Mouse (Mus musculus): ENCODE measurements around the gene Plce1. TPM values are rescaled to one million over a fixed set of nuclear protein-coding genes. Genes with fewer than 3 reads are reported as not detected.

Gene Plce1
- total and polyA plus RNA-seq, 3 experiments = not detected

DNA sequence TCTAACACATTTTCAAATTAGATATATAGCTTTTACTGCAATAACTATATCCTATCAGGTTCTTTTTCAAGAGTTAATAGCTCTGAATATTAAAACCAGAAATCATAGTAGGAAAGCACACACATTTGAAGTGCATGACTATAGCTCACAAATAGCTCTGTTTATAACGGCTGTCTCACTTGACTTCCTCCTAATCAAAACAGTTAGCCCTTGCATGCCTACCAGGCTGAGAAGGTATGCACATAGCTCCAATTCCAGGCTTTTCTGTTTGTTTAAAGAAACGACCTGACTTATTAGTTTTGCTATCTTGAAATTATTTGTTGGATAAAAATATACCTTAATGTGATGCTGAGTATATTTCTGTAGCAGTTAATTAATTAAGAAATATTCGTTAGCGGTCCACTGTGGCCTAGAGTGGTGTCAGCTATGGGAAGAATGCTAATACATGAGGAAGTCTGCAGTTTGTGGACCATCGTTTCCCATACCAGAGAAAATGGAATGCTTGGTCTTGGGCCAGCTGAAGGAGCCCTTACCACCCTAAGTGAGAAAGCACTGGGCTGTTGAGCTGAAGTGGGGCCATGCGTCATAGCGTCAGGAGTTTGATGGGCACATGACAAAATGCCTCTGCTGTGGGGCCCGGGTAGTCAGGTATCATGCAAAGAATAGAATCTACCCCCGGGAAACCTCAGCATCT, 146.3 kb downstream of the Plce1 start:
- peaks cover 3 to 4% of the 10 kb centered on the region in 2 experiments; a peak in 1 of 4 replicates for H3K27me3 ChIP-seq (ENCODE audit: control insufficient read depth in 1 of 2, insufficient read depth in 2 of 2, low read length in 2 of 2)
- no peaks in the 10 kb centered on the region for H3K4me1 ChIP-seq (ENCODE audit: control insufficient read depth in 1 of 2, insufficient read depth in 2 of 2, low read length in 2 of 2)
- H3K79me2 ChIP-seq (ENCODE audit: control insufficient read depth, insufficient read depth, low read length, poor library complexity) = no peaks in the 10 kb centered on the region
- TF ChIP-seq E2F4 (IDR thresholded peaks at IDR 0.05; ENCODE audit: borderline replicate concordance, low read depth, low read length) = no peak
- no peak for TF ChIP-seq ZMIZ1 (IDR thresholded peaks at IDR 0.05; ENCODE audit: low read depth, low read length)
- no peak for TF ChIP-seq JUND (IDR thresholded peaks at IDR 0.05; ENCODE audit: low read depth, low read length)
- no peak for TF ChIP-seq SMC3 (IDR thresholded peaks at IDR 0.05; ENCODE audit: low read depth, low read length)
- TF ChIP-seq MEF2A (IDR thresholded peaks at IDR 0.05; ENCODE audit: extremely low read depth, insufficient replicate concordance, low read depth, low read length, poor library complexity, severe bottlenecking) = no peak
- no peak for TF ChIP-seq UBTF (IDR thresholded peaks at IDR 0.05; ENCODE audit: borderline replicate concordance, insufficient read depth, low read depth, low read length)
- no peak for TF ChIP-seq NELFE (IDR thresholded peaks at IDR 0.05; ENCODE audit: low read depth, low read length)
- TF ChIP-seq HCFC1 (IDR thresholded peaks at IDR 0.05; ENCODE audit: low read depth, low read length) = no peak
- TF ChIP-seq RCOR1 (IDR thresholded peaks at IDR 0.05; ENCODE audit: low read depth, low read length) = no peak
- no peak for TF ChIP-seq CHD2 (IDR thresholded peaks at IDR 0.05; ENCODE audit: low read length)
- no peak for TF ChIP-seq MAX (IDR thresholded peaks at IDR 0.05; ENCODE audit: low read length)
- no peak for TF ChIP-seq MYC (IDR thresholded peaks at IDR 0.05; ENCODE audit: low read depth, low read length)
- no peak for TF ChIP-seq MAZ (IDR thresholded peaks at IDR 0.05; ENCODE audit: low read depth, low read length)
- TF ChIP-seq ELF1 (IDR thresholded peaks at IDR 0.05; ENCODE audit: low read depth, low read length) = no peak
- no peak for TF ChIP-seq POLR2A (IDR thresholded peaks at IDR 0.05; ENCODE audit: control insufficient read depth in 1 of 2, insufficient read depth in 1 of 2, low read depth in 1 of 2, low read length in 2 of 2, poor library complexity in 1 of 2)
- no peak for DNase-seq (ENCODE audit: low read depth, low spot score)
- H3K27ac ChIP-seq (ENCODE audit: control insufficient read depth, low read depth, low read length) = no peak overlapping the region
- H3K4me3 ChIP-seq (ENCODE audit: control insufficient read depth in 1 of 2, insufficient read depth in 1 of 2, low read depth in 2 of 2, low read length in 2 of 2) = no peak overlapping the region
- H3K9ac ChIP-seq (ENCODE audit: control insufficient read depth, low read depth, low read length, poor library complexity, severe bottlenecking) = no peak overlapping the region
- H3K9me3 ChIP-seq (replicated peaks; ENCODE audit: insufficient read depth, low read length) = no peaks in the 10 kb centered on the region
- H3K36me3 ChIP-seq (ENCODE audit: control insufficient read depth in 1 of 2, insufficient read depth in 2 of 2, low read length in 2 of 2) = no peaks in the 10 kb centered on the region

DNA sequence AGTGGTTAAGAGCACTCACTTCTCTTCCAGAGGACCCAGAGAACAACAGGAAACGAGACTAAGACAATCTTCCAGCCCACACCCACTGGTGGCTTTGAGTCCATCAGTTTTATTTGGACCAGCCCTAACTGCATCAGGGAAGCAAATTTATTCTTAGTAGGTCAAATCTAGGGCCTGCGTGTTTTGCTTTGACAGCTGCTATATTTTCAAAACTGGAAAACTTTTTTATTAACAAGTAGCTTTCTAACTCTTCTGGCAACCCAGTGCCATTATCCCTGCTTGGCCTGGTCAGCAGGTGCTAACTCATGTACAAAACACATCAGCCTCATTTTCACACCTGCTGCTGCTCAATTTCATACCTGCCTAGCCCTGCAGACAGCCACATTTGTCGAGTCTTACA, 151.3 kb downstream of the Plce1 start:
- H3K4me3 ChIP-seq (ENCODE audit: control insufficient read depth in 1 of 2, insufficient read depth in 1 of 2, low read depth in 2 of 2, low read length in 2 of 2) = no peak overlapping the region
- no peaks in the 10 kb centered on the region for H3K36me3 ChIP-seq (ENCODE audit: control insufficient read depth in 1 of 2, insufficient read depth in 2 of 2, low read length in 2 of 2)
- no peak for TF ChIP-seq ZMIZ1 (IDR thresholded peaks at IDR 0.05; ENCODE audit: low read depth, low read length)
- no peak for TF ChIP-seq CHD1 (IDR thresholded peaks at IDR 0.05; ENCODE audit: low read depth, low read length)
- TF ChIP-seq USF1 (IDR thresholded peaks at IDR 0.05; ENCODE audit: low read depth, low read length) = no peak
- no peak for TF ChIP-seq USF2 (IDR thresholded peaks at IDR 0.05; ENCODE audit: borderline replicate concordance in 1 of 2, insufficient read depth in 1 of 2, low read depth in 1 of 2, low read length in 2 of 2)
- H3K9me3 ChIP-seq (replicated peaks; ENCODE audit: insufficient read depth, low read length) = no peaks in the 10 kb centered on the region
- H3K9ac ChIP-seq (ENCODE audit: control insufficient read depth, low read depth, low read length, poor library complexity, severe bottlenecking) = no peak overlapping the region
- no peak for DNase-seq (ENCODE audit: low read depth, low spot score)
- no peaks in the 10 kb centered on the region for H3K79me2 ChIP-seq (ENCODE audit: control insufficient read depth, insufficient read depth, low read length, poor library complexity)
- H3K27me3 ChIP-seq (ENCODE audit: control insufficient read depth in 1 of 2, insufficient read depth in 2 of 2, low read length in 2 of 2) = peaks cover 3 to 4% of the 10 kb centered on the region in 2 experiments; a peak in 3 of 4 replicates
- H3K4me1 ChIP-seq (ENCODE audit: control insufficient read depth in 1 of 2, insufficient read depth in 2 of 2, low read length in 2 of 2) = no peaks in the 10 kb centered on the region
- no peak overlapping the region for H3K27ac ChIP-seq (ENCODE audit: control insufficient read depth, low read depth, low read length)
